Mouse (Mus musculus): ENCODE results near the gene C2cd2. TPM values are rescaled to one million over a fixed set of nuclear protein-coding genes. Genes with fewer than 3 reads are reported as not detected.

C2cd2 gene
- 10 to 100 TPM; 11.5 to 13.9 TPM for polyA plus RNA-seq (2017; shearing (Covaris generic))

DNA sequence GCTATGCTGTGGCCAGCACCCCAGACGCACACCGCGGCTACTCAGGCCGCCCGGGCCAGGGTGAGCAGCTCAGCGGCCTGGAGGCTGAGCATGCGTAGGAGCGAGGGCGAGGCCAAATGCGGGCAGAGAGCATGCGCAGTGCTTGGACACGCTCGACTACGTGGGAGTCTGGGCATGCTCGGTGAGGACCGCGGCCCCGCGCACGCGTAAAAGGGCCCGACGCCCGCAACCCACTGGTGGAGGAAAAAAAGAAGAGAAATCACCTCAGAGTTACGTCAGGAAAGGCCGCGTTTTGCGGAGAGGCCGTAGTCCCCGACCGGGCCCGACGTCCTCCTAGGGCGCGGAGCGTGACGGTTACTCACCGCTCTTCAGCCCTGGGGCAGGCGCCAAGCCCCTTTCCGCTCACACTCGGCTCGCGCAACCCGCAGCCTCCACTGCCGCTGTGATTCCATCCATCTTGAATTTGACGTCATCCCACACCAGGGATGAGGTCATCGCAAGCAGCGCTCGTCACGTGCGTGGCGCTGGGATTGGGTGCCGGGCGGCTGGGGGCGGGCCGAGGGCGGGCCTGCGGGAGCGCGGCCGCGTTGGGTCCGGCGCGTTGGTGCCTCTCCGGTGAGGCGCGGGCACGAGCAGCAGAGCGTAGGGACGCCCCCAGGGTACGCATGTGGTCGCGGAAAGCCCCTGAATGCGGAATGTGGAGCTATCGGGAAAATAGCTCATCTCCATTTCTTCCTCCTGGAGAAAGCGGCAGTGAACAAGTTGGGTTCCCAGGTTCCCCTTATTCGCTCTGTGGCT lies at the start of gene C2cd2, which contains the start of gene Zbtb21:
TSS of gene C2cd2 (minus strand) at position 448 of the 798 bp plus-strand sequence.
TSS of gene Zbtb21 (minus strand) at position 472 of the 798 bp plus-strand sequence.

GRCm38 (mm10) chr16:97996616-97997382 lies 34.4 kb upstream of the C2cd2 start, which contains the start of gene B230307C23Rik:
Gene B230307C23Rik (plus strand): TSS chr16:97997315.

GRCm38 (mm10) chr16:97851741-97852319 lies 110.6 kb downstream of the C2cd2 start, which contains the start of gene Prdm15:
Gene Prdm15 (minus strand): TSS chr16:97851850.

Other genes starting within 250 kb of the C2cd2 start
- under 1 TPM in 1 of 2 experiments, not detected in 1; 0.29 TPM for gene Ripk4, start 198.8 kb downstream of the C2cd2 start, polyA plus RNA-seq (2017; shearing (Covaris generic))
- 10 to 100 TPM; 13.6 to 13.8 TPM for gene Prdm15, start 110.7 kb downstream of the C2cd2 start, polyA plus RNA-seq (2017; shearing (Covaris generic))
- 10 to 100 TPM; 10.5 to 13.9 TPM for gene Zbtb21, start within 50 bp of the C2cd2 start, polyA plus RNA-seq (2017; shearing (Covaris generic))
- gene B230307C23Rik, start 34.7 kb upstream of the C2cd2 start, polyA plus RNA-seq (2017; shearing (Covaris generic)) = 10 to 100 TPM; 34.8 to 51.9 TPM
- gene A630089N07Rik, start 119.9 kb upstream of the C2cd2 start, polyA plus RNA-seq (2017; shearing (Covaris generic)) = 10 to 100 TPM; 13.6 to 18.3 TPM